Mouse (Mus musculus): Measurements from ENCODE around the gene Coro1c. TPM values are rescaled to one million over a fixed set of nuclear protein-coding genes. Genes with fewer than 3 reads are reported as not detected.
A peak's percentile ranks its signal among the peaks of the same experiment; 100 is the strongest.
"Not testable (repeated sequence)": the region's sequence is repeated elsewhere in the genome, so short reads cannot be mapped to it uniquely, and the experiment has no call there.

Coro1c gene
- polyA plus RNA-seq, 2 experiments from 2014 or later: 59.2 to 70.7 TPM

GRCm38 (mm10) chr5:113825558-113825957 lies 83.0 kb downstream of the Coro1c start:
- ATAC-seq: peak; percentile 62

- ATAC-seq: peak; percentile 44
Observed at GRCm38 (mm10) chr5:113824228-113824627, 84.3 kb downstream of the Coro1c start.

- no peak for ATAC-seq
Observed at GRCm38 (mm10) chr5:113818572-113818971, 90.0 kb downstream of the Coro1c start.

GRCm38 (mm10) chr5:113815638-113816152 lies 92.9 kb downstream of the Coro1c start:
- ATAC-seq: peak; percentile 52

GRCm38 (mm10) chr5:113815041-113815389 lies 93.5 kb downstream of the Coro1c start:
- no peak for ATAC-seq

- peak; percentile 76 for ATAC-seq
Observed at GRCm38 (mm10) chr5:113814111-113815040, 94.2 kb downstream of the Coro1c start.

GRCm38 (mm10) chr5:113813608-113814007 lies 95.0 kb downstream of the Coro1c start:
- ATAC-seq: no peak

GRCm38 (mm10) chr5:113812638-113813037 lies 95.9 kb downstream of the Coro1c start:
- no peak for ATAC-seq

- ATAC-seq: not testable (repeated sequence)
Observed at GRCm38 (mm10) chr5:113811824-113812420, 96.6 kb downstream of the Coro1c start.

GRCm38 (mm10) chr5:113810111-113810510 lies 98.4 kb downstream of the Coro1c start:
- no peak for ATAC-seq

GRCm38 (mm10) chr5:113808177-113808576 lies 100.4 kb downstream of the Coro1c start:
- no peak for ATAC-seq

GRCm38 (mm10) chr5:113807712-113808111 lies 100.8 kb downstream of the Coro1c start:
- no peak for ATAC-seq

- no peak for ATAC-seq
Observed at GRCm38 (mm10) chr5:113806414-113806813, 102.1 kb downstream of the Coro1c start.

GRCm38 (mm10) chr5:113805301-113805700 lies 103.3 kb downstream of the Coro1c start:
- ATAC-seq: no peak

- no peak for ATAC-seq
Observed at GRCm38 (mm10) chr5:113804395-113804966, 104.1 kb downstream of the Coro1c start.

GRCm38 (mm10) chr5:113800280-113800679 lies 108.3 kb downstream of the Coro1c start, which contains the start of gene Tmem119:
Tmem119 (minus strand) TSS chr5:113800516.
- ATAC-seq: no peak

GRCm38 (mm10) chr5:113799691-113800090 lies 108.9 kb downstream of the Coro1c start:
- no peak for ATAC-seq

GRCm38 (mm10) chr5:113798525-113798924 lies 110.0 kb downstream of the Coro1c start:
- ATAC-seq: no peak

- ATAC-seq: no peak
Observed at GRCm38 (mm10) chr5:113797149-113797882, 111.2 kb downstream of the Coro1c start.

- no peak for ATAC-seq
Observed at GRCm38 (mm10) chr5:113796401-113797148, 112.0 kb downstream of the Coro1c start.

Data from activated CD4-positive, CD25-positive, alpha-beta regulatory T cell, adult 4 months (primary cell).